Mouse (Mus musculus) C2C12 (cell line): ENCODE results near the gene Rbm47. TPM values are rescaled to one million over a fixed set of nuclear protein-coding genes. Genes with fewer than 3 reads are reported as not detected.

ENCODE experiments used
- H3K27me3 ChIP-seq: one replicate; pipeline ENCODE4 v1.6.1; 2011; ENCODE audit not compliant: control insufficient read depth, insufficient read depth, insufficient read length
- H3K36me3 ChIP-seq: one replicate; pipeline ENCODE4 v1.6.1; 2011; ENCODE audit not compliant: control insufficient read depth, insufficient read depth
- H3K4me3 ChIP-seq: one replicate; pipeline ENCODE4 v1.5.1; 2011; ENCODE audit warnings: mild to moderate bottlenecking, control low read depth; ENCODE audit not compliant: poor library complexity, insufficient read depth, severe bottlenecking
- H3K79me2 ChIP-seq: one replicate; pipeline ENCODE4 v1.6.1; 2011; ENCODE audit not compliant: control insufficient read depth, insufficient read depth
- H3K79me3 ChIP-seq: one replicate; pipeline ENCODE4 v1.6.1; 2011; ENCODE audit warnings: low read depth, control low read depth
- H3ac ChIP-seq: one replicate; pipeline ENCODE3; 2011; ENCODE audit warnings: low read depth; ENCODE audit not compliant: control insufficient read depth, insufficient read length
- CEBPB ChIP-seq: IDR thresholded peaks from one replicate; pipeline ENCODE4 v1.6.1; 2011; ENCODE audit warnings: low read depth, mild to moderate bottlenecking, control low read depth, moderate library complexity
- CTCF ChIP-seq: IDR thresholded peaks from one replicate; pipeline ENCODE4 v1.5.1; 2011; ENCODE audit not compliant: control insufficient read depth, insufficient read depth, insufficient read length
- FOSL1 ChIP-seq: IDR thresholded peaks from one replicate; pipeline ENCODE4 v1.8.0; 2011; ENCODE audit warnings: mild to moderate bottlenecking, low read length; ENCODE audit not compliant: poor library complexity, insufficient read depth, severe bottlenecking
- MAX ChIP-seq: IDR thresholded peaks from one replicate; pipeline ENCODE4 v1.6.1; 2011; ENCODE audit warnings: mild to moderate bottlenecking, control low read depth
- MYOD1 ChIP-seq: IDR thresholded peaks from one replicate; pipeline ENCODE4 v1.6.1; 2011; ENCODE audit warnings: low read depth; ENCODE audit not compliant: control insufficient read depth, insufficient read length
- MYOG ChIP-seq: IDR thresholded peaks from one replicate; pipeline ENCODE4 v1.6.1; 2011; ENCODE audit not compliant: control insufficient read depth, insufficient read length; ENCODE audit errors: extremely low read depth
- USF1 ChIP-seq: IDR thresholded peaks from one replicate; pipeline ENCODE4 v1.6.1; 2011; ENCODE audit warnings: low read depth, mild to moderate bottlenecking, control low read depth, moderate library complexity
- polyA plus RNA-seq: library from polyadenylated mRNA; unstranded; fragments of >200 nt; fragmentation: generic; extraction: Trizol; gene quantifications from one replicate; pipeline ENCODE4 v1.2.1, GENCODE M21; 2012; ENCODE audit warnings: missing spikeins

Gene Rbm47
- polyA plus RNA-seq, 1 experiment: 0.16 TPM

GRCm38 (mm10) chr5:66098094-66098871, 74.6 kb downstream of the Rbm47 start:
- H3K4me3 ChIP-seq: no peak overlapping the region
- H3K36me3 ChIP-seq: no peaks in the 10 kb centered on the region
- H3K79me2 ChIP-seq: no peaks in the 10 kb centered on the region
- no peak overlapping the region for H3ac ChIP-seq
- TF ChIP-seq CEBPB (no peak), CTCF (no peak), MAX (no peak), FOSL1 (no peak), MYOG (no peak), USF1 (no peak), MYOD1 (no peak)
- no peaks in the 10 kb centered on the region for H3K27me3 ChIP-seq
- H3K79me3 ChIP-seq: no peaks in the 10 kb centered on the region

- no peaks in the 10 kb centered on the region for H3K79me3 ChIP-seq
- H3K36me3 ChIP-seq: no peaks in the 10 kb centered on the region
- no peaks in the 10 kb centered on the region for H3K79me2 ChIP-seq
- H3K27me3 ChIP-seq: no peaks in the 10 kb centered on the region
- no peak for TF ChIP-seq USF1
- TF ChIP-seq CEBPB: no peak
- TF ChIP-seq MYOD1: no peak
- no peak for TF ChIP-seq CTCF
- TF ChIP-seq MAX: no peak
- no peak for TF ChIP-seq MYOG
- no peak for TF ChIP-seq FOSL1
- no peak overlapping the region for H3ac ChIP-seq
- no peak overlapping the region for H3K4me3 ChIP-seq
These were observed 76.8 kb downstream of the Rbm47 start for GRCm38 (mm10) chr5:66096081-66096480.

DNA sequence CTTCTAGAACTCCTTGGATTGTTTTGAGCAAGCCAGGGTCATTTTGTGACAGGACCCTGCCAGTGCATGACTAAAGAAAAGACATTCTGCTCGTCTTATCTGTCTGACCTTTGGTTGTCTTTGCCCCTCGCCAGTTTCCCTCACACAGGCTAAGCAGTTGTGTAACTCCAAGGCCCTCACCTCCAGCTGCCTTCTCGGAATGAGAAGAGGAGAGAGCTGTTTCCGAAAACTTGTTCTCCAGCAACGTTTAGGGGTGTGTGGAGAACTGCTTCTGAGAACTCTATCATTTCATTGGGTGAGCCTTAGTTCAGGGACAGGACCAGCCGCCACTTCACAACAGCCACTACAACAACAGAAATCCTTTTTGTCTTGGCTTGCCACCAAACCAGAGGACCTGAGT, 77.8 kb downstream of the Rbm47 start:
- Histone ChIP-seq H3K79me2 (no peaks in the 10 kb centered on the region), H3K4me3 (no peak overlapping the region), H3K79me3 (no peaks in the 10 kb centered on the region), H3K36me3 (no peaks in the 10 kb centered on the region), H3K27me3 (no peaks in the 10 kb centered on the region), H3ac (no peak overlapping the region)
- TF ChIP-seq CEBPB: no peak
- no peak for TF ChIP-seq USF1
- no peak for TF ChIP-seq FOSL1
- no peak for TF ChIP-seq MYOG
- no peak for TF ChIP-seq CTCF
- no peak for TF ChIP-seq MAX
- no peak for TF ChIP-seq MYOD1

DNA sequence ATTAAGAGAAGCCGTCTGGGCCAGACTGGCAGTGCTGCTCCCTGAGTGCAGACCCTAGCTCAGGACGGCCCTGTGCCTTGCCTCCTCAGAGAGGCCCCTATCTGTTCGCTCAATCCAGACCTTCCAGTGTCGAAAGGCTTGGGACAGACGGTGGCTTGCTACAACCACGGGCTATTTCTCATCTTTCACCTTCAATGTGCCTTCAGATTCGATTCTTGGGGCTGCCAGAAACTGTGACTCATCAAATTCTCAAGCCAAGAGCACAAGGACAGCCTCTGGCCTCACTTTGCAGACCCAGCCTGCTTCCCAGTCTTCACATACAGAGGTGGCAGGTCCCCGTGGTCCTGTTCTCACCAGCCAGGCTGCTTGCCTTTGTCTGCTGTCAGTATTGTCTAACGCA, 82.9 kb downstream of the Rbm47 start:
- H3K36me3 ChIP-seq: no peaks in the 10 kb centered on the region
- no peaks in the 10 kb centered on the region for H3K79me2 ChIP-seq
- no peak overlapping the region for H3ac ChIP-seq
- TF ChIP-seq MAX (peak; percentile 38), MYOG (no peak)
- no peaks in the 10 kb centered on the region for H3K27me3 ChIP-seq
- H3K4me3 ChIP-seq: no peak overlapping the region
- no peaks in the 10 kb centered on the region for H3K79me3 ChIP-seq

- Histone ChIP-seq H3K79me2 (no peaks in the 10 kb centered on the region), H3K79me3 (no peaks in the 10 kb centered on the region), H3K36me3 (no peaks in the 10 kb centered on the region), H3ac (no peak overlapping the region), H3K27me3 (no peaks in the 10 kb centered on the region), H3K4me3 (no peak overlapping the region)
- TF ChIP-seq MAX (no peak), CTCF (no peak), CEBPB (no peak), USF1 (no peak), FOSL1 (no peak), MYOG (no peak), MYOD1 (no peak)
These were observed 83.3 kb downstream of the Rbm47 start for GRCm38 (mm10) chr5:66089600-66089999.

DNA sequence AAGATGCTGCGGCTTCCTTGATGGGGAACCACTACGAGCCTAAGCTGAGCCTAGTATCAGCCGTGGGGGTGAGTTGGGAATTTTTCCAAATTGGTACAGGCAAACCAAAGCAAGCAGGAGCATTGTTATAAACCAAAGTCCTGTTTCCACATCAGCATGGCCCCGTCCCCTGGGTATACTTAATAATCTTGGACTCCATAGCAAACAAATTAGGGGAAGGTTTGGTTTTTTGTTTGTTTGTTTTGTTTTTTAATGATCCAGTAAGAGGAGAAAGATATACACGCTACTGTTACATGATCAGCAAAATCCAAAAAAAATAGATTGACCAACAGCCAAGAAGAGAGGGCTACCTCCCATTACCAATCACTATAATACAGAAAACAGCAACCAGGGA, 84.0 kb downstream of the Rbm47 start:
- H3ac ChIP-seq: no peak overlapping the region
- no peaks in the 10 kb centered on the region for H3K79me3 ChIP-seq
- H3K4me3 ChIP-seq: no peak overlapping the region
- H3K27me3 ChIP-seq: no peaks in the 10 kb centered on the region
- H3K36me3 ChIP-seq: no peaks in the 10 kb centered on the region
- H3K79me2 ChIP-seq: no peaks in the 10 kb centered on the region
- TF ChIP-seq MYOG (no peak), USF1 (no peak), CTCF (no peak), MYOD1 (no peak), MAX (no peak)
